Mouse (Mus musculus) ES-Bruce4 (cell line): ENCODE measurements around the gene Ttyh3.

ENCODE experiments used
- CTCF ChIP-seq: IDR thresholded peaks from one replicate; pipeline ENCODE4 v1.8.1; 2011; ENCODE audit warnings: low read depth, low read length
- POLR2A ChIP-seq: IDR thresholded peaks from one replicate; pipeline ENCODE4 v1.8.1; 2011; ENCODE audit warnings: low read length; ENCODE audit not compliant: insufficient read depth

- TF ChIP-seq POLR2A (no peak), CTCF (no peak)
Measured at GRCm38 (mm10) chr5:140647821-140648518, 861 bp downstream of the Ttyh3 start.
